Mouse (Mus musculus) erythroid progenitor cell, adult 5-6 weeks (primary cell): ENCODE results near the gene Kcna5. TPM values are rescaled to one million over a fixed set of nuclear protein-coding genes. Genes with fewer than 3 reads are reported as not detected.

ENCODE experiments used
- ATAC-seq: replicated peaks from 2 replicates; pipeline ENCODE4 v1.8.0; 2016; ENCODE audit warnings: moderate number of reproducible peaks, mild to moderate bottlenecking, moderate TSS enrichment, inconsistent platforms; ENCODE audit not compliant: poor library complexity, low FRiP score, severe bottlenecking
- total RNA-seq, 2 experiments: library from RNA; stranded (forward) in 1 of 2; stranded (reverse) in 1 of 2; fragments of 150-400 nt in 1 of 2; fragments of 186-747, 209-891 nt in 1 of 2; gene quantifications; 2 replicates each; pipeline versions ENCODE4 v1.2.3 to v1.2.4; 2015 to 2017; ENCODE audit warnings: low replicate concordance in 2 of 2

Kcna5 gene
- total RNA-seq (2015; ENCODE audit: low replicate concordance) (not detected in 2 replicates), total RNA-seq (2017; ENCODE audit: low replicate concordance) (not detected in 2 replicates)

- ATAC-seq: no peak
These were observed at the start of gene Kcna5 for GRCm38 (mm10) chr6:126535208-126535910. Gene Kcna5, minus strand, starts transcription at chr6:126535412.

- ATAC-seq: peak; percentile 39; the same call in 1 of the 2 replicates
These were observed 47.9 kb upstream of the Kcna5 start for GRCm38 (mm10) chr6:126583075-126583474.

GRCm38 (mm10) chr6:126581632-126582031, 46.4 kb upstream of the Kcna5 start:
- ATAC-seq: no peak

GRCm38 (mm10) chr6:126580571-126580970, 45.4 kb upstream of the Kcna5 start:
- no peak for ATAC-seq

GRCm38 (mm10) chr6:126577415-126577814, 42.2 kb upstream of the Kcna5 start:
- no peak for ATAC-seq

GRCm38 (mm10) chr6:126576566-126576965, 41.4 kb upstream of the Kcna5 start:
- no peak for ATAC-seq

- ATAC-seq: no peak
These were observed 39.6 kb upstream of the Kcna5 start for GRCm38 (mm10) chr6:126574778-126575177.

- ATAC-seq: no peak
These were observed 37.8 kb upstream of the Kcna5 start for GRCm38 (mm10) chr6:126573021-126573420.

GRCm38 (mm10) chr6:126569809-126570208, 34.6 kb upstream of the Kcna5 start:
- no peak for ATAC-seq

GRCm38 (mm10) chr6:126568046-126568830, 33.0 kb upstream of the Kcna5 start:
- no peak for ATAC-seq

GRCm38 (mm10) chr6:126567326-126567725, 32.1 kb upstream of the Kcna5 start:
- no peak for ATAC-seq

- no peak for ATAC-seq
These were observed 29.2 kb upstream of the Kcna5 start for GRCm38 (mm10) chr6:126564376-126564775.

- no peak for ATAC-seq
These were observed 28.7 kb upstream of the Kcna5 start for GRCm38 (mm10) chr6:126563898-126564297.

- ATAC-seq: no peak
These were observed 26.5 kb upstream of the Kcna5 start for GRCm38 (mm10) chr6:126561702-126562101.

GRCm38 (mm10) chr6:126560696-126561095, 25.5 kb upstream of the Kcna5 start:
- ATAC-seq: no peak

- no peak for ATAC-seq
These were observed 24.8 kb upstream of the Kcna5 start for GRCm38 (mm10) chr6:126560036-126560435.

GRCm38 (mm10) chr6:126558276-126558675, 23.1 kb upstream of the Kcna5 start:
- no peak for ATAC-seq

- ATAC-seq: no peak
These were observed 18.6 kb upstream of the Kcna5 start for GRCm38 (mm10) chr6:126553812-126554211.

- ATAC-seq: no peak
These were observed 16.7 kb upstream of the Kcna5 start for GRCm38 (mm10) chr6:126551862-126552395.

- ATAC-seq: no peak
These were observed 9.2 kb upstream of the Kcna5 start for GRCm38 (mm10) chr6:126544107-126545036.
